Mouse (Mus musculus) bone marrow, adult 2 months (tissue): Measurements from ENCODE around the gene Asic5.

Experiments used
- CTCF ChIP-seq: fragments of 200-500 bp; IDR thresholded peaks from 2 replicates; pipeline ENCODE4 v1.5.1; 2011; ENCODE audit warnings: low read length, control low read depth; ENCODE audit not compliant: control insufficient read depth, insufficient read depth
- POLR2A ChIP-seq: fragments of 200-500 bp; IDR thresholded peaks from 2 replicates; pipeline ENCODE4 v1.6.1; 2011; ENCODE audit warnings: low read depth, mild to moderate bottlenecking, control low read depth, low read length, borderline replicate concordance; ENCODE audit not compliant: control insufficient read depth

- TF ChIP-seq CTCF: no peak
- TF ChIP-seq POLR2A: no peak
Observed at GRCm38 (mm10) chr3:82067830-82068229, 85.7 kb downstream of the Asic5 start.
